Mouse (Mus musculus) Muller cell, postnatal 12 days (primary cell): ENCODE measurements around the gene Trim28.

Experiments used
- DNase-seq: peaks from one replicate; pipeline ENCODE4 v3.0.0-alpha.2; 2015; ENCODE audit errors: inconsistent ontology term

Trim28 gene

GRCm38 (mm10) chr7:13033451-13034147, 34.7 kb downstream of the Trim28 start:
- peak; percentile 21 for DNase-seq

GRCm38 (mm10) chr7:13034148-13034977, 35.4 kb downstream of the Trim28 start, which contains the start of gene Chmp2a:
TSS of gene Chmp2a (minus strand) at chr7:13034807.
- DNase-seq: peak; percentile 96

GRCm38 (mm10) chr7:13035211-13035855, 36.4 kb downstream of the Trim28 start:
- no peak for DNase-seq

GRCm38 (mm10) chr7:13036806-13037205, 37.9 kb downstream of the Trim28 start:
- DNase-seq: no peak

GRCm38 (mm10) chr7:13037366-13037765, 38.5 kb downstream of the Trim28 start:
- peak; percentile 72 for DNase-seq

GRCm38 (mm10) chr7:13037901-13038555, 39.1 kb downstream of the Trim28 start, which contains the start of gene Ube2m:
TSS of gene Ube2m (minus strand) at chr7:13038275.
- peak; percentile 98 for DNase-seq

GRCm38 (mm10) chr7:13038621-13039169, 39.8 kb downstream of the Trim28 start:
- DNase-seq: no peak

- DNase-seq: no peak
These were observed 40.3 kb downstream of the Trim28 start for GRCm38 (mm10) chr7:13039181-13039580.

GRCm38 (mm10) chr7:13041256-13041655, 42.3 kb downstream of the Trim28 start:
- DNase-seq: peak; percentile 24

GRCm38 (mm10) chr7:13042511-13042910, 43.6 kb downstream of the Trim28 start:
- no peak for DNase-seq

GRCm38 (mm10) chr7:13043120-13043444, 44.2 kb downstream of the Trim28 start:
- no peak for DNase-seq

- DNase-seq: peak; percentile 31
These were observed 44.7 kb downstream of the Trim28 start for GRCm38 (mm10) chr7:13043445-13044253.

- DNase-seq: no peak
These were observed 45.3 kb downstream of the Trim28 start for GRCm38 (mm10) chr7:13044254-13044625.

GRCm38 (mm10) chr7:13046084-13046483, 47.2 kb downstream of the Trim28 start:
- DNase-seq: peak; percentile 65

GRCm38 (mm10) chr7:13053001-13053400, 54.1 kb downstream of the Trim28 start:
- DNase-seq: no peak

- no peak for DNase-seq
These were observed 54.6 kb downstream of the Trim28 start for GRCm38 (mm10) chr7:13053501-13053900.

GRCm38 (mm10) chr7:13053961-13054286, 55.0 kb downstream of the Trim28 start:
- DNase-seq: no peak

GRCm38 (mm10) chr7:13054287-13055010, 55.5 kb downstream of the Trim28 start, which contains the start of gene Mzf1:
TSS of gene Mzf1 (minus strand) at chr7:13054764.
- peak; percentile 95 for DNase-seq

GRCm38 (mm10) chr7:13056913-13057700, 58.2 kb downstream of the Trim28 start:
- DNase-seq: no peak
